Mouse (Mus musculus) spleen, postnatal 10 days (tissue): ENCODE data around the gene Vwce.

Experiments
- DNase-seq, 2 experiments: peaks; one replicate each; pipeline ENCODE4 v3.0.0; 2021 to 2022; ENCODE audit warnings: low spot score in 2 of 2

Gene Vwce

GRCm38 (mm10) chr19:10713551-10713950 is 79.5 kb downstream of the Vwce start:
- no peak for DNase-seq

GRCm38 (mm10) chr19:10714168-10714567 is 80.2 kb downstream of the Vwce start:
- DNase-seq = peak in 1 of 2 experiments; percentile 11

GRCm38 (mm10) chr19:10714682-10715475 is 80.9 kb downstream of the Vwce start:
- DNase-seq = peak; percentile 37 to 81

DNA sequence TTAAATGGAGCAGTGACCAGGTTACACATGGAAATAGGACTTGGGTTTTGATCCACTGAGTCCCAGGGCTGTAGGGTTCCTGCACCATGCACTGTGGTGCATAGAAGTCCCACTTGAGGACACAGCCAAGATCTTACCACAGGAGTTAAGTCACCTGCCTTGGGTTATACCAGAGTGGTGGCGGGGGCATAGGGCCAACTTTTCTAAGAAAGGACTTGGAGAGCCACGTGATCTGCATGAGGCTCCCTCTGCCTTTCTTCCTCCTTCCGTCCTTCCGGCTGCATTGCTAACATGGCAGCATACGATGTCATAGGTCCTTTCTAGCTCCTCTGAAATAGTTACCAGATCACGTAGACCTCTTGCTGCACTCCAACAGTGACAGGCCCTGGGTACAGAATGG is 81.5 kb downstream of the Vwce start:
- no peak for DNase-seq
